Mouse (Mus musculus) CD4-positive naive resting alpha-beta T cell, adult 57 days (primary cell): ENCODE data around the gene Fam240a. TPM values are rescaled to one million over a fixed set of nuclear protein-coding genes. Genes with fewer than 3 reads are reported as not detected.

Experiments
- total RNA-seq: library from RNA; stranded (reverse); gene quantifications from one replicate; pipeline ENCODE4 v1.2.4, GENCODE M21; 2023

The Fam240a gene
- total RNA-seq: 4.1 TPM

DNA sequence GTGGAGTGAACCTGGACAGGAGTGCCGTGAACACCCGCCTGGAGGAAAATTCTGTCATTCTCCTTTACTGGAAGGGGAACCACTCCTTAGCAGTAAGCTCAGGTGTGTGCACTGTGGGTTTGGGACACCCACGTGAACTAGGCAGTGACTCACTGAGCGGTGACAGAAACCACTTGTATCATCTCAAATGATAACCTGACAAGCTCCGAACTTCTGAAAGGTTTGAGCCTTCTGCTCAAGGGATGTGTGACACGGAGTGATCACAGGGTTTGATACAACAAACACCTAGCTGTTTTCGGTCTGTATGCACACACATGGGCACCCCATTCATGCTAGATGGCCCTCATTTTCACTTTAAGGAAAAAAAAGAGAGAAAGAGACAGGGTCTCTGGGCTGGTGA lies at the start of gene Fam240a:
TSS of gene Fam240a (minus strand) at position 76 of the 400 bp plus-strand sequence.

DNA sequence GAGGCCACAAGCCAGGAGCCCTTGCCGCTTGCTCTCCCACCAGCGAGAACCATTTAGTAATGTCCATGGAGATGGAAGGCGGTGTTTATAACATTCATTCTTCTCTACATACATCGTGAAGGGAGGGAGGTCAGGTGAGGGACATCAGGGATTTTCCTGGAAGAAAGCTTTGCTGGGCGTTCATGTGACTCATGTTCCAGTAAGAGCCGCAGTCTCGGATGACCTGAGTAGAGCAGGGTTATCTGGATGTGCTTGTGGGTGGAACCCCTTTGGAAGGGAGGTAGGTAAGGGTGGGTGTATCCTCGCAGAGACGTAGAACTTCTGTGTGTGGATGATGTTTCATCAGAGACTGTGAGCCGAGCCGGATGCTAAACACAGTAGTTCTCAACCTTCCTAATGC lies 34.7 kb upstream of the Fam240a start, which contains the start of gene Lrrc2:
TSS of gene Lrrc2 (plus strand) at position 149 of the 400 bp plus-strand sequence.

DNA sequence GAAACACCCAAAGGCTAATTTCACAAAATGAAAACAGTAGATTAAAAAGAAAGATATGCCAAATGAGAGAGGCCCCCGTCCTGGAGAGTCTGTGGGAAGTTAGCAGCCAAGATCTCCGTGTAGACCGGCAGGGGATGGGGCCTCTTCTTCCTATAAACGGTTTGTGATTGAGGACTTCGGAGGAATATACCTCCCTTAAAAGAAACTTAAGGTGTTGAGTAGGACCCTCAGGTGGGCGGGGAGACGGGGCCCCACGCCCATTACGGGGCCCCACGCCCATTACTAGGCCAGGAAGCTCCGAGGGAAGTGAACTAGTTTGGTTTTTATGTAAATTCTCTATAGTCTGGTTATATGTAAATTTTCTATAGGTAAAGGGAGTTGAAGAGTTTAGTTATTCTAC lies 29.3 kb upstream of the Fam240a start, which contains the start of gene Tdgf1:
TSS of gene Tdgf1 (minus strand) at position 233 of the 400 bp plus-strand sequence.

DNA sequence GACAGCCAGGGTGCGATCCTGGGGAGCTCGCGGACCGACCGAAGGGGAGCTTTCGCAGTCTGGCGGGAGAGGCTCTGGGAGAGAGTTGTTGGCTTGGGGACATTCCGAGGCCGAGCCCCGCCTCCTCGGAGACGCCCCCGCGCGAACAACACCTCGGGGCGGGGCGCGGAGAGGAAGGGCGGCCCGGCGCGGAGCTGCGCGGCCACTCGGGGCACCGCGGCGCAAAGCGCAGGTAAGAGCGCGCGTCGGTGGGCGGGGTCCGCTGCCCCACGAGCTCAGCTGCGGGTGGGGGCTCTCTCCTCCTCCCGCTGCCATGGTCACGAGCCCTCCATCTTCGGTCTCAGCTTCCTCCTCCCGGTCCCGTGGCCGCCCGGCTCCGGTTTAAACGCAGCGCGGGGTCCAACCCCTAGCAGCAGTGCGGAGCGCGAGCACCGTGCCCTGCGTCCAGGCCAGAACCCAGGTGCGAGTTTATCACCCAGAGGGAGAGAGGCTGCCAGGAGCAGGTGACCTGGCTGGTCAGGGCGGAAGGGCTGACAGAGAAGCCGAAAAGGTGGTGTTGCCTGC lies 36.6 kb downstream of the Fam240a start, which contains the start of gene Tmie:
TSS of gene Tmie (minus strand) at position 116 of the 564 bp plus-strand sequence.

DNA sequence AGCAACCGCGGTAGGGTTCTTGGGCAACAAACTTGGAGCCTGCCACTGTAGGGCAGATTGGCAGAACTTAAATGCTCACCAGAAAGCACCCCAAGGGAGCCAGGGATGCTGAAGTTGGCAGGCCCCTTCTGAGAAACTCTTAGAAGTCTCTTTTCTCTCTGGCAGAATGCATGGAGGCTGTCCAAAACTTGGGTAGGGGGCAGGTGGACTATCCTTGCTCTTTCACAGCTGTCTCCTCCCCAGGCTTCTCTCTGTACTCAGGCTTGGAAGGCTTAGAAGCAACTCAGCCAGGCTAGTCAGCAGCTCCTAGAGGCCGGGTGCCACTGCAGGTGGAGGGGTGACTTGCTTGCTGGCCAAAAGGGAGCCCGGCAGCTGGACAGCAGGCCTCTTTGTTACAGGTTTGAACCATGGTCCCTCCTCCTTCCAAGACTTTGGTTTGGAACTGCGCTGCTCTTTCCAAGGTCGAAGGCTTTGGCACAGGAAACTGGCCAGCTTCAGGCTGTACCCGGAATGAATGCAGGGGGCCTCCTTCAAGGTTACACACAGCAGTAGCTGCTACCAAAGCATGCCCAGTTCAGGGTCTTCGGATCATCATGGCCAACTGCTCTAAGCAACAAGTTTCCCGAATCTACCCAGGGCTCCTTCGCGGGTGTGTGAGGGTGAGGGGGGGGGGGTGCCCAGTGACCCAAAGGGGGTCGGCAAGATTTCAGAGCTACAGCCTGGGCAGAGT lies 37.3 kb downstream of the Fam240a start, which contains the start of gene Als2cl:
TSS of gene Als2cl (plus strand) at position 680 of the 730 bp plus-strand sequence.

Other genes starting within 250 kb of the Fam240a start
- not detected for gene Myl3, start 175.0 kb downstream of the Fam240a start, total RNA-seq
- gene Pth1r, start 169.7 kb downstream of the Fam240a start, total RNA-seq: not detected
- gene Prss42, start 118.7 kb downstream of the Fam240a start, total RNA-seq: not detected
- not detected for gene Prss44, start 102.9 kb downstream of the Fam240a start, total RNA-seq
- not detected for gene Prss43, start 90.2 kb downstream of the Fam240a start, total RNA-seq
- gene Prss45, start 82.3 kb downstream of the Fam240a start, total RNA-seq: not detected
- not detected for gene Prss46, start 72.4 kb downstream of the Fam240a start, total RNA-seq
- not detected for gene Prss50, start 58.9 kb downstream of the Fam240a start, total RNA-seq
- gene Als2cl, start 37.0 kb downstream of the Fam240a start, total RNA-seq: 526 TPM
- 29.7 TPM for gene Tmie, start 36.7 kb downstream of the Fam240a start, total RNA-seq
- gene Tdgf1, start 29.3 kb upstream of the Fam240a start, total RNA-seq: 1.3 TPM
- gene Lrrc2, start 34.7 kb upstream of the Fam240a start, total RNA-seq: 0.27 TPM
- gene Rtp3, start 73.7 kb upstream of the Fam240a start, total RNA-seq: not detected
- 4.3 TPM for gene Ltf, start 102.4 kb upstream of the Fam240a start, total RNA-seq
- gene Ccrl2, start 140.7 kb upstream of the Fam240a start, total RNA-seq: 4.1 TPM
- 31.9 TPM for gene Lrrfip2, start 200.7 kb upstream of the Fam240a start, total RNA-seq